Mouse (Mus musculus) heart, embryonic 15.5 days (tissue): ENCODE measurements around the gene Eml4. TPM values are rescaled to one million over a fixed set of nuclear protein-coding genes. Genes with fewer than 3 reads are reported as not detected.

Experiments used
- ATAC-seq: fragments of 200-750 bp; cut with Nextera tagmentation; replicated peaks from 2 replicates; pipeline ENCODE4 v1.8.0; 2017; ENCODE audit warnings: low read depth, moderate TSS enrichment; ENCODE audit not compliant: insufficient number of reproducible peaks, insufficient read depth, low FRiP score
- H3K27ac ChIP-seq: fragments of 300-500 bp; sonication (generic); 2 replicates; pipeline ENCODE4 v1.5.1; 2015; ENCODE audit warnings: mild to moderate bottlenecking, inconsistent platforms
- H3K27me3 ChIP-seq: fragments of 300-500 bp; sonication (generic); 2 replicates; pipeline ENCODE4 v1.6.1; 2015; ENCODE audit warnings: inconsistent platforms
- H3K36me3 ChIP-seq: fragments of 300-500 bp; sonication (generic); 2 replicates; pipeline ENCODE4 v1.6.1; 2015; ENCODE audit warnings: mild to moderate bottlenecking, inconsistent platforms
- H3K4me1 ChIP-seq: fragments of 300-500 bp; sonication (generic); replicated peaks from 2 replicates; pipeline ENCODE4 v1.6.1; 2015; ENCODE audit warnings: inconsistent platforms
- H3K4me2 ChIP-seq: fragments of 300-500 bp; sonication (generic); 2 replicates; pipeline ENCODE4 v1.6.1; 2015; ENCODE audit warnings: inconsistent platforms, mild to moderate bottlenecking, moderate library complexity
- H3K4me3 ChIP-seq: fragments of 300-500 bp; sonication (generic); 2 replicates; pipeline ENCODE4 v1.5.1; 2015; ENCODE audit warnings: mild to moderate bottlenecking, inconsistent platforms
- H3K9ac ChIP-seq: fragments of 300-500 bp; sonication (generic); 2 replicates; pipeline ENCODE4 v1.6.1; 2015; ENCODE audit warnings: mild to moderate bottlenecking, inconsistent platforms
- H3K9me3 ChIP-seq: fragments of 300-500 bp; sonication (generic); replicated peaks from 2 replicates; pipeline ENCODE4 v1.6.1; 2016; ENCODE audit warnings: inconsistent platforms
- WGBS: fragments of 180-500 bp; shearing (Covaris S2); methylation state at CpG from one replicate; pipeline ENCODE4 v1.1.7; 2015; ENCODE audit warnings: mixed read lengths; 5-methylcytosine and 5-hydroxymethylcytosine counted together
- polyA plus RNA-seq: library from polyadenylated mRNA; unstranded; fragments of >200 nt; fragmentation: Nextera tagmentation; extraction: Ambion mirVana; gene quantifications from 2 replicates; pipeline ENCODE4 v1.2.1, GENCODE M21; 2015

The Eml4 gene
- polyA plus RNA-seq, 1 experiment from 2014 or later: 11.0 TPM

- no peak overlapping the region for H3K27ac ChIP-seq
- no peak for ATAC-seq
- peaks cover 10% of the 10 kb centered on the region for H3K4me1 ChIP-seq
- no peak overlapping the region for H3K9ac ChIP-seq
- H3K4me2 ChIP-seq: no peak overlapping the region
- no peaks in the 10 kb centered on the region for H3K27me3 ChIP-seq
- H3K9me3 ChIP-seq: no peaks in the 10 kb centered on the region
- no peak overlapping the region for H3K4me3 ChIP-seq
- 75% methylated on average over 3 of the region's 3 CpGs for WGBS
- no peaks in the 10 kb centered on the region for H3K36me3 ChIP-seq
These were observed 36.4 kb downstream of the Eml4 start for GRCm38 (mm10) chr17:83387161-83387560.

GRCm38 (mm10) chr17:83394013-83394412 is 43.3 kb downstream of the Eml4 start:
- H3K4me2 ChIP-seq: no peak overlapping the region

GRCm38 (mm10) chr17:83397571-83398100 is 46.9 kb downstream of the Eml4 start:
- Histone ChIP-seq H3K9ac (no peak overlapping the region), H3K4me3 (no peak overlapping the region), H3K4me1 (peaks cover 13% of the 10 kb centered on the region), H3K9me3 (no peaks in the 10 kb centered on the region), H3K36me3 (no peaks in the 10 kb centered on the region), H3K27me3 (no peaks in the 10 kb centered on the region), H3K4me2 (peak overlapping the region; percentile 18; the same call in 1 of the 2 replicates), H3K27ac (peak overlapping the region; percentile 83)
- ATAC-seq: no peak
- WGBS: 28% methylated on average over 6 of the region's 6 CpGs

More at GRCm38 (mm10) chr17:83394013-83394412, 43.3 kb downstream of the Eml4 start:
- no peaks in the 10 kb centered on the region for H3K27me3 ChIP-seq
- H3K27ac ChIP-seq: no peak overlapping the region
- 71% methylated on average over 3 of the region's 3 CpGs for WGBS
- no peak overlapping the region for H3K4me3 ChIP-seq
- H3K4me1 ChIP-seq: peaks cover 8% of the 10 kb centered on the region
- no peak overlapping the region for H3K9ac ChIP-seq
- H3K36me3 ChIP-seq: no peaks in the 10 kb centered on the region
- no peaks in the 10 kb centered on the region for H3K9me3 ChIP-seq
- no peak for ATAC-seq

GRCm38 (mm10) chr17:83398756-83399155 is 48.0 kb downstream of the Eml4 start:
- peaks cover 13% of the 10 kb centered on the region for H3K4me1 ChIP-seq
- no peak overlapping the region for H3K4me3 ChIP-seq
- H3K9me3 ChIP-seq: no peaks in the 10 kb centered on the region
- 83% methylated on average over 1 of the region's 1 CpGs for WGBS
- no peaks in the 10 kb centered on the region for H3K36me3 ChIP-seq
- no peak for ATAC-seq
- H3K4me2 ChIP-seq: no peak overlapping the region
- no peaks in the 10 kb centered on the region for H3K27me3 ChIP-seq
- H3K27ac ChIP-seq: no peak overlapping the region
- no peak overlapping the region for H3K9ac ChIP-seq

- H3K27ac ChIP-seq: no peak overlapping the region
- H3K4me3 ChIP-seq: no peak overlapping the region
- no peaks in the 10 kb centered on the region for H3K9me3 ChIP-seq
- peaks cover 14% of the 10 kb centered on the region; the same call in 1 of the 2 replicates for H3K36me3 ChIP-seq
- no peak for ATAC-seq
- H3K4me1 ChIP-seq: no peaks in the 10 kb centered on the region
- H3K4me2 ChIP-seq: no peak overlapping the region
- no peaks in the 10 kb centered on the region for H3K27me3 ChIP-seq
- 76% methylated on average over 4 of the region's 4 CpGs for WGBS
- H3K9ac ChIP-seq: no peak overlapping the region
These were observed 79.9 kb downstream of the Eml4 start for GRCm38 (mm10) chr17:83430607-83431006.

- ATAC-seq: no peak
- H3K4me3 ChIP-seq: no peak overlapping the region
- 0 out of 2 replicates have a peak overlapping the region, but pooled peaks have one; percentile 4 for H3K27ac ChIP-seq
- no peaks in the 10 kb centered on the region for H3K9me3 ChIP-seq
- peaks cover 4% of the 10 kb centered on the region for H3K4me1 ChIP-seq
- H3K4me2 ChIP-seq: no peak overlapping the region
- H3K36me3 ChIP-seq: peaks cover 20% of the 10 kb centered on the region
- H3K27me3 ChIP-seq: no peaks in the 10 kb centered on the region
- no peak overlapping the region for H3K9ac ChIP-seq
- WGBS: 71% methylated on average over 4 of the region's 4 CpGs
These were observed 92.7 kb downstream of the Eml4 start for GRCm38 (mm10) chr17:83443406-83443805.

GRCm38 (mm10) chr17:83449583-83449982 is 98.9 kb downstream of the Eml4 start:
- Histone ChIP-seq H3K9me3 (no peaks in the 10 kb centered on the region), H3K4me3 (no peak overlapping the region), H3K36me3 (peaks cover 43% of the 10 kb centered on the region), H3K4me1 (no peaks in the 10 kb centered on the region), H3K4me2 (no peak overlapping the region), H3K9ac (no peak overlapping the region), H3K27me3 (no peaks in the 10 kb centered on the region), H3K27ac (no peak overlapping the region)
- WGBS: 79% methylated on average over 2 of the region's 2 CpGs
- no peak for ATAC-seq

- Histone ChIP-seq H3K4me1 (no peaks in the 10 kb centered on the region), H3K27ac (no peak overlapping the region), H3K27me3 (no peaks in the 10 kb centered on the region), H3K36me3 (peaks cover 46% of the 10 kb centered on the region), H3K4me2 (no peak overlapping the region), H3K9me3 (no peaks in the 10 kb centered on the region), H3K9ac (no peak overlapping the region), H3K4me3 (no peak overlapping the region)
- 83% methylated on average over 8 of the region's 8 CpGs for WGBS
- ATAC-seq: no peak
These were observed 100.6 kb downstream of the Eml4 start for GRCm38 (mm10) chr17:83451367-83451766.

GRCm38 (mm10) chr17:83451796-83452195 is 101.1 kb downstream of the Eml4 start:
- no peak overlapping the region for H3K4me3 ChIP-seq
- 91% methylated on average over 3 of the region's 3 CpGs for WGBS
- no peaks in the 10 kb centered on the region for H3K9me3 ChIP-seq
- H3K27me3 ChIP-seq: no peaks in the 10 kb centered on the region
- no peak for ATAC-seq
- no peak overlapping the region for H3K9ac ChIP-seq
- H3K36me3 ChIP-seq: peaks cover 46% of the 10 kb centered on the region
- no peak overlapping the region for H3K27ac ChIP-seq
- no peak overlapping the region for H3K4me2 ChIP-seq
- no peaks in the 10 kb centered on the region for H3K4me1 ChIP-seq

- Histone ChIP-seq H3K27me3 (no peaks in the 10 kb centered on the region), H3K9ac (no peak overlapping the region), H3K4me1 (no peaks in the 10 kb centered on the region), H3K27ac (no peak overlapping the region), H3K4me2 (no peak overlapping the region), H3K36me3 (peaks cover 43% of the 10 kb centered on the region), H3K9me3 (no peaks in the 10 kb centered on the region), H3K4me3 (no peak overlapping the region)
- ATAC-seq: no peak
- WGBS: 95% methylated on average over 8 of the region's 8 CpGs
These were observed 101.7 kb downstream of the Eml4 start for GRCm38 (mm10) chr17:83452451-83452850.

GRCm38 (mm10) chr17:83453587-83453986 is 102.9 kb downstream of the Eml4 start:
- Histone ChIP-seq H3K27me3 (no peaks in the 10 kb centered on the region), H3K9ac (no peak overlapping the region), H3K4me2 (no peak overlapping the region), H3K36me3 (peaks cover 45% of the 10 kb centered on the region), H3K9me3 (no peaks in the 10 kb centered on the region), H3K27ac (no peak overlapping the region), H3K4me1 (no peaks in the 10 kb centered on the region), H3K4me3 (no peak overlapping the region)
- ATAC-seq: no peak
- 74% methylated on average over 5 of the region's 5 CpGs for WGBS

GRCm38 (mm10) chr17:83457271-83457670 is 106.5 kb downstream of the Eml4 start:
- ATAC-seq: no peak
- no peaks in the 10 kb centered on the region for H3K9me3 ChIP-seq
- no peak overlapping the region for H3K9ac ChIP-seq
- H3K27me3 ChIP-seq: no peaks in the 10 kb centered on the region
- H3K4me3 ChIP-seq: no peak overlapping the region
- no peak overlapping the region for H3K27ac ChIP-seq
- 61% methylated on average over 1 of the region's 1 CpGs for WGBS
- H3K4me1 ChIP-seq: no peaks in the 10 kb centered on the region
- peaks cover 42% of the 10 kb centered on the region for H3K36me3 ChIP-seq
- H3K4me2 ChIP-seq: no peak overlapping the region
